Mouse (Mus musculus) lung, adult 2 months (tissue): ENCODE results near the gene Fuca1. TPM values are rescaled to one million over a fixed set of nuclear protein-coding genes. Genes with fewer than 3 reads are reported as not detected.
"Not testable (repeated sequence)": the region's sequence is repeated elsewhere in the genome, so short reads cannot be mapped to it uniquely, and the experiment has no call there.

Experiments used
- DNase-seq: peaks from one replicate; pipeline ENCODE4 v3.0.0; 2022
- H3K4me1 ChIP-seq: fragments of 200-500 bp; 2 replicates; pipeline ENCODE4 v1.6.1; 2011; ENCODE audit warnings: low read length; ENCODE audit not compliant: control insufficient read depth, insufficient read depth
- H3K4me3 ChIP-seq: fragments of 200-500 bp; replicated peaks from 2 replicates; pipeline ENCODE3; 2011; ENCODE audit warnings: low read depth, mild to moderate bottlenecking, control low read depth, low read length; ENCODE audit errors: extremely low read depth
- CTCF ChIP-seq: fragments of 200-500 bp; IDR thresholded peaks from 2 replicates; pipeline ENCODE4 v1.5.1; 2011; ENCODE audit warnings: mild to moderate bottlenecking, low read length, control low read depth; ENCODE audit not compliant: insufficient read depth
- POLR2A ChIP-seq: fragments of 200-500 bp; IDR thresholded peaks from 2 replicates; pipeline ENCODE4 v1.6.1; 2011; ENCODE audit warnings: low read depth, mild to moderate bottlenecking, control low read depth, low read length, borderline replicate concordance; ENCODE audit errors: extremely low read depth
- WGBS: fragments of 180-500 bp; shearing (Covaris S2); methylation state at CpG from one replicate; pipeline ENCODE4 v1.1.7; 2018; 5-methylcytosine and 5-hydroxymethylcytosine counted together
- polyA plus RNA-seq: library from polyadenylated mRNA; depleted of rRNA; stranded (reverse); fragments of >200 nt; gene quantifications from 2 replicates; pipeline ENCODE4 v1.2.3, GENCODE M21; 2012

Gene Fuca1
- polyA plus RNA-seq, 1 experiment = 64.0 TPM

- no peak for DNase-seq
- no peak for TF ChIP-seq CTCF
- TF ChIP-seq POLR2A = no peak
- H3K4me1 ChIP-seq = no peaks in the 10 kb centered on the region
- H3K4me3 ChIP-seq = no peak overlapping the region
- WGBS = 94% methylated on average over 8 of the region's 8 CpGs
These were observed 9.7 kb downstream of the Fuca1 start for GRCm38 (mm10) chr4:135930239-135930638.

- TF ChIP-seq CTCF = peak; percentile 75
- TF ChIP-seq POLR2A = no peak
- no peak for DNase-seq
- 62% methylated on average over 5 of the region's 5 CpGs for WGBS
- Histone ChIP-seq H3K4me3 (no peak overlapping the region), H3K4me1 (no peaks in the 10 kb centered on the region)
These were observed 11.3 kb downstream of the Fuca1 start for GRCm38 (mm10) chr4:135931832-135932231.

GRCm38 (mm10) chr4:135934708-135935500 is 14.4 kb downstream of the Fuca1 start:
- WGBS = 61% methylated on average over 12 of the region's 12 CpGs
- no peak overlapping the region for H3K4me3 ChIP-seq
- TF ChIP-seq POLR2A = no peak
- H3K4me1 ChIP-seq = no peaks in the 10 kb centered on the region
- DNase-seq = no peak

- Histone ChIP-seq H3K4me3 (no peak overlapping the region), H3K4me1 (no peaks in the 10 kb centered on the region)
- TF ChIP-seq POLR2A = no peak
- TF ChIP-seq CTCF = no peak
- DNase-seq = no peak
- WGBS = 60% methylated on average over 5 of the region's 5 CpGs
These were observed 15.0 kb downstream of the Fuca1 start for GRCm38 (mm10) chr4:135935502-135935901.

GRCm38 (mm10) chr4:135938858-135939257 is 18.3 kb downstream of the Fuca1 start:
- Histone ChIP-seq H3K4me1 (no peaks in the 10 kb centered on the region), H3K4me3 (no peak overlapping the region)
- WGBS = 89% methylated on average over 7 of the region's 7 CpGs
- no peak for DNase-seq
- TF ChIP-seq POLR2A = no peak
- TF ChIP-seq CTCF = no peak

GRCm38 (mm10) chr4:135941026-135941425 is 20.5 kb downstream of the Fuca1 start:
- WGBS = 85% methylated on average over 8 of the region's 8 CpGs
- peak; percentile 48 for TF ChIP-seq CTCF
- H3K4me3 ChIP-seq, H3K4me1 ChIP-seq, DNase-seq: not testable (repeated sequence)

GRCm38 (mm10) chr4:135942193-135942592 is 21.7 kb downstream of the Fuca1 start:
- TF ChIP-seq POLR2A (no peak), CTCF (no peak)
- H3K4me3 ChIP-seq = no peak overlapping the region
- WGBS = 54% methylated on average over 6 of the region's 6 CpGs
- H3K4me1 ChIP-seq = 0 out of 2 replicates have a peak, but pooled peaks cover 4% of the 10 kb centered on the region
- DNase-seq = no peak

DNA sequence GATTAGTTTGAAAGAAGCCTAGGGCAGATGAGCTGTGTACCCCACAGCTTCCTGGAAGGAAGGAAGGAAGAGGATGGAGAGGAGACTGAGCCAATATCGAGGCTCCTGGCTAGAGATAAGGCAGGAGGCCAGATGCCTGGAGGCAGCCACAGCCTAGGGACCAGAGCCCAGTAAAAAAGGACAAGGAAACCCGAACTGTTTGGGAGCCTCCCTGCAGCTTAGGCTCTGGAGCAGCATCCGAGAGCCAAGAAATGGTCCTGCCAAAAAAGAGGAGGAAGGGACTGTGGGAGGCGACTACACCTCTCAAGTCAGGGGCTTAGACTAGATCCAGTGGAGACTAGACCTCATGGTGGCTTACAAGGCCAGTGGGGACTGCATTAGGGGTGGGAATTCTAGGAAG is 22.9 kb downstream of the Fuca1 start:
- H3K4me3 ChIP-seq = no peak overlapping the region
- WGBS = 21% methylated on average over 4 of the region's 4 CpGs
- TF ChIP-seq CTCF (no peak), POLR2A (no peak)
- no peak for DNase-seq
- 0 out of 2 replicates have a peak, but pooled peaks cover 4% of the 10 kb centered on the region for H3K4me1 ChIP-seq

- TF ChIP-seq POLR2A = no peak
- no peak for TF ChIP-seq CTCF
- no peak for DNase-seq
- H3K4me3 ChIP-seq = peak overlapping the region; percentile 82
- 72% methylated on average over 10 of the region's 10 CpGs for WGBS
- H3K4me1 ChIP-seq = peaks cover 10% of the 10 kb centered on the region
These were observed 25.2 kb downstream of the Fuca1 start for GRCm38 (mm10) chr4:135945706-135946105.

- H3K4me3 ChIP-seq = peak within 1 kb of the TSS; percentile 82
- WGBS = under 1% methylated on average over 23 of the region's 23 CpGs
- peaks cover 10% of the 10 kb centered on the region for H3K4me1 ChIP-seq
- TF ChIP-seq CTCF (no peak), POLR2A (peak; percentile 98)
- DNase-seq = peak; percentile 96
These were observed 25.7 kb downstream of the Fuca1 start, which contains the start of gene Hmgcl for GRCm38 (mm10) chr4:135946278-135946658. Gene Hmgcl, plus strand, starts transcription at chr4:135946448.
